Mouse (Mus musculus): ENCODE measurements around the gene Man2a1. TPM values are rescaled to one million over a fixed set of nuclear protein-coding genes. Genes with fewer than 3 reads are reported as not detected.
A peak's percentile ranks its signal among the peaks of the same experiment; 100 is the strongest.

Gene Man2a1
- polyA plus RNA-seq, 1 experiment from 2014 or later = 1.6 TPM

- H3K4me3 ChIP-seq (ENCODE audit: low read depth, low read length) = no peak overlapping the region
- H3K9ac ChIP-seq (ENCODE audit: low read length) = no peak overlapping the region
- H3K36me3 ChIP-seq (ENCODE audit: control insufficient read depth, insufficient read depth, low read length) = no peaks in the 10 kb centered on the region
- H3K9me3 ChIP-seq (replicated peaks; ENCODE audit: control insufficient read depth, low read length) = no peaks in the 10 kb centered on the region
- H3K27ac ChIP-seq (ENCODE audit: low read depth, low read length) = no peak overlapping the region
- DNase-seq (ENCODE audit: low spot score) (no peak), ATAC-seq (no peak)
- WGBS = 81% methylated on average over 3 of the region's 3 CpGs
- no peaks in the 10 kb centered on the region for H3K27me3 ChIP-seq (replicated peaks; ENCODE audit: control insufficient read depth, insufficient read depth, low read length)
- no peaks in the 10 kb centered on the region for H3K4me1 ChIP-seq (ENCODE audit: control insufficient read depth, insufficient read depth, low read length)
- H3K4me2 ChIP-seq (ENCODE audit: low read length) = no peak overlapping the region
These were observed 7.7 kb upstream of the Man2a1 start for GRCm38 (mm10) chr17:64592788-64593187.

- H3K9ac ChIP-seq (ENCODE audit: low read length) = no peak overlapping the region
- H3K9me3 ChIP-seq (replicated peaks; ENCODE audit: control insufficient read depth, low read length) = no peaks in the 10 kb centered on the region
- ATAC-seq (no peak), DNase-seq (ENCODE audit: low spot score) (no peak)
- H3K4me1 ChIP-seq (ENCODE audit: control insufficient read depth, insufficient read depth, low read length) = no peaks in the 10 kb centered on the region
- WGBS = 86% methylated on average over 9 of the region's 9 CpGs
- no peak overlapping the region for H3K4me2 ChIP-seq (ENCODE audit: low read length)
- no peak overlapping the region for H3K4me3 ChIP-seq (ENCODE audit: low read depth, low read length)
- no peaks in the 10 kb centered on the region for H3K36me3 ChIP-seq (ENCODE audit: control insufficient read depth, insufficient read depth, low read length)
- no peaks in the 10 kb centered on the region for H3K27me3 ChIP-seq (replicated peaks; ENCODE audit: control insufficient read depth, insufficient read depth, low read length)
- no peak overlapping the region for H3K27ac ChIP-seq (ENCODE audit: low read depth, low read length)
These were observed 2.8 kb upstream of the Man2a1 start for GRCm38 (mm10) chr17:64597770-64598169.

- Histone ChIP-seq H3K4me3 (ENCODE audit: low read depth, low read length) (peak overlapping the region; percentile 83), H3K4me2 (ENCODE audit: low read length) (peak overlapping the region; percentile 98), H3K4me1 (ENCODE audit: control insufficient read depth, insufficient read depth, low read length) (peaks cover 4% of the 10 kb centered on the region; the same call in 1 of the 2 replicates), H3K9ac (ENCODE audit: low read length) (peak overlapping the region; percentile 87; the same call in 1 of the 2 replicates), H3K27me3 (replicated peaks; ENCODE audit: control insufficient read depth, insufficient read depth, low read length) (no peaks in the 10 kb centered on the region), H3K36me3 (ENCODE audit: control insufficient read depth, insufficient read depth, low read length) (no peaks in the 10 kb centered on the region), H3K9me3 (replicated peaks; ENCODE audit: control insufficient read depth, low read length) (no peaks in the 10 kb centered on the region), H3K27ac (ENCODE audit: low read depth, low read length) (peak overlapping the region; percentile 86; the same call in 1 of the 2 replicates)
- DNase-seq (ENCODE audit: low spot score) (peak; percentile 75), ATAC-seq (no peak)
- 33% methylated on average over 4 of the region's 4 CpGs for WGBS
These were observed 620 bp upstream of the Man2a1 start for GRCm38 (mm10) chr17:64599916-64600315.

GRCm38 (mm10) chr17:64601091-64601750 is 685 bp downstream of the Man2a1 start:
- peak overlapping the region; percentile 83 for H3K4me3 ChIP-seq (ENCODE audit: low read depth, low read length)
- DNase-seq (ENCODE audit: low spot score) (peak; percentile 44), ATAC-seq (peak; percentile 11)
- peaks cover 4% of the 10 kb centered on the region; the same call in 1 of the 2 replicates for H3K4me1 ChIP-seq (ENCODE audit: control insufficient read depth, insufficient read depth, low read length)
- peak overlapping the region; percentile 98 for H3K4me2 ChIP-seq (ENCODE audit: low read length)
- peak overlapping the region; percentile 86 for H3K27ac ChIP-seq (ENCODE audit: low read depth, low read length)
- no peaks in the 10 kb centered on the region for H3K36me3 ChIP-seq (ENCODE audit: control insufficient read depth, insufficient read depth, low read length)
- H3K27me3 ChIP-seq (replicated peaks; ENCODE audit: control insufficient read depth, insufficient read depth, low read length) = no peaks in the 10 kb centered on the region
- peak overlapping the region; percentile 87 for H3K9ac ChIP-seq (ENCODE audit: low read length)
- WGBS = under 1% methylated on average over 67 of the region's 73 CpGs
- H3K9me3 ChIP-seq (replicated peaks; ENCODE audit: control insufficient read depth, low read length) = no peaks in the 10 kb centered on the region

GRCm38 (mm10) chr17:64601751-64602578 is 1.4 kb downstream of the Man2a1 start:
- no peak overlapping the region for H3K27ac ChIP-seq (ENCODE audit: low read depth, low read length)
- under 1% methylated on average over 44 of the region's 44 CpGs for WGBS
- peak; percentile 78 for DNase-seq (ENCODE audit: low spot score)

GRCm38 (mm10) chr17:64603134-64603533 is 2.6 kb downstream of the Man2a1 start:
- Histone ChIP-seq H3K36me3 (ENCODE audit: control insufficient read depth, insufficient read depth, low read length) (no peaks in the 10 kb centered on the region), H3K4me3 (ENCODE audit: low read depth, low read length) (peak overlapping the region; percentile 83; the same call in 1 of the 2 replicates), H3K4me2 (ENCODE audit: low read length) (peak overlapping the region; percentile 98), H3K9me3 (replicated peaks; ENCODE audit: control insufficient read depth, low read length) (no peaks in the 10 kb centered on the region), H3K27me3 (replicated peaks; ENCODE audit: control insufficient read depth, insufficient read depth, low read length) (no peaks in the 10 kb centered on the region), H3K9ac (ENCODE audit: low read length) (no peak overlapping the region), H3K27ac (ENCODE audit: low read depth, low read length) (no peak overlapping the region), H3K4me1 (ENCODE audit: control insufficient read depth, insufficient read depth, low read length) (peaks cover 4% of the 10 kb centered on the region; the same call in 1 of the 2 replicates)
- 84% methylated on average over 9 of the region's 9 CpGs for WGBS
- DNase-seq (ENCODE audit: low spot score) (no peak), ATAC-seq (no peak)

More at GRCm38 (mm10) chr17:64601751-64602578, 1.4 kb downstream of the Man2a1 start:
- H3K9me3 ChIP-seq (replicated peaks; ENCODE audit: control insufficient read depth, low read length) = no peaks in the 10 kb centered on the region
- no peaks in the 10 kb centered on the region for H3K36me3 ChIP-seq (ENCODE audit: control insufficient read depth, insufficient read depth, low read length)
- peak overlapping the region; percentile 98 for H3K4me2 ChIP-seq (ENCODE audit: low read length)
- H3K9ac ChIP-seq (ENCODE audit: low read length) = peak overlapping the region; percentile 87
- H3K27me3 ChIP-seq (replicated peaks; ENCODE audit: control insufficient read depth, insufficient read depth, low read length) = no peaks in the 10 kb centered on the region
- ATAC-seq = peak; percentile 31
- peak overlapping the region; percentile 83 for H3K4me3 ChIP-seq (ENCODE audit: low read depth, low read length)
- H3K4me1 ChIP-seq (ENCODE audit: control insufficient read depth, insufficient read depth, low read length) = peaks cover 4% of the 10 kb centered on the region; the same call in 1 of the 2 replicates

- H3K9ac ChIP-seq (ENCODE audit: low read length) = no peak overlapping the region
- no peaks in the 10 kb centered on the region for H3K36me3 ChIP-seq (ENCODE audit: control insufficient read depth, insufficient read depth, low read length)
- no peaks in the 10 kb centered on the region for H3K9me3 ChIP-seq (replicated peaks; ENCODE audit: control insufficient read depth, low read length)
- peaks cover 4% of the 10 kb centered on the region; the same call in 1 of the 2 replicates for H3K4me1 ChIP-seq (ENCODE audit: control insufficient read depth, insufficient read depth, low read length)
- DNase-seq (ENCODE audit: low spot score) (no peak), ATAC-seq (no peak)
- WGBS = 85% methylated on average over 5 of the region's 5 CpGs
- peak overlapping the region; percentile 98 for H3K4me2 ChIP-seq (ENCODE audit: low read length)
- no peak overlapping the region for H3K4me3 ChIP-seq (ENCODE audit: low read depth, low read length)
- no peak overlapping the region for H3K27ac ChIP-seq (ENCODE audit: low read depth, low read length)
- no peaks in the 10 kb centered on the region for H3K27me3 ChIP-seq (replicated peaks; ENCODE audit: control insufficient read depth, insufficient read depth, low read length)
These were observed 3.0 kb downstream of the Man2a1 start for GRCm38 (mm10) chr17:64603534-64603933.

GRCm38 (mm10) chr17:64604163-64604562 is 3.6 kb downstream of the Man2a1 start:
- Histone ChIP-seq H3K36me3 (ENCODE audit: control insufficient read depth, insufficient read depth, low read length) (no peaks in the 10 kb centered on the region), H3K27me3 (replicated peaks; ENCODE audit: control insufficient read depth, insufficient read depth, low read length) (no peaks in the 10 kb centered on the region), H3K9ac (ENCODE audit: low read length) (no peak overlapping the region), H3K4me3 (ENCODE audit: low read depth, low read length) (no peak overlapping the region), H3K4me1 (ENCODE audit: control insufficient read depth, insufficient read depth, low read length) (peaks cover 4% of the 10 kb centered on the region; the same call in 1 of the 2 replicates), H3K9me3 (replicated peaks; ENCODE audit: control insufficient read depth, low read length) (no peaks in the 10 kb centered on the region), H3K4me2 (ENCODE audit: low read length) (no peak overlapping the region), H3K27ac (ENCODE audit: low read depth, low read length) (no peak overlapping the region)
- WGBS = 83% methylated on average over 5 of the region's 5 CpGs
- no peak for DNase-seq (ENCODE audit: low spot score)
- ATAC-seq = no peak
